Mouse (Mus musculus) limb, embryonic 11.5 days (tissue): Measurements from ENCODE around the gene Lefty1. TPM values are rescaled to one million over a fixed set of nuclear protein-coding genes. Genes with fewer than 3 reads are reported as not detected.

ENCODE experiments used
- ATAC-seq: fragments of 200-750 bp; cut with Nextera tagmentation; 2 replicates; pipeline ENCODE4 v1.8.0; 2017; ENCODE audit warnings: low read depth; ENCODE audit not compliant: insufficient number of reproducible peaks, low FRiP score, low TSS enrichment
- DNase-seq: peaks from one replicate; pipeline ENCODE4 v3.0.0-alpha.2; 2015; ENCODE audit warnings: low spot score
- H3K27ac ChIP-seq: fragments of 300-500 bp; sonication (generic); replicated peaks from 2 replicates; pipeline ENCODE4 v1.5.1; 2014; ENCODE audit warnings: low read depth, mild to moderate bottlenecking, low read length
- H3K27me3 ChIP-seq: fragments of 300-500 bp; sonication (generic); 2 replicates; pipeline ENCODE4 v1.6.1; 2014; ENCODE audit warnings: mild to moderate bottlenecking, low read length, mixed read lengths; ENCODE audit not compliant: control insufficient read depth, insufficient read depth
- H3K36me3 ChIP-seq: fragments of 300-500 bp; sonication (generic); 2 replicates; pipeline ENCODE4 v1.6.1; 2014; ENCODE audit warnings: mild to moderate bottlenecking, low read length, moderate library complexity, mixed read lengths; ENCODE audit not compliant: control insufficient read depth, insufficient read depth
- H3K4me1 ChIP-seq: fragments of 300-500 bp; sonication (generic); 2 replicates; pipeline ENCODE4 v1.6.1; 2014; ENCODE audit warnings: low read length, mixed read lengths; ENCODE audit not compliant: control insufficient read depth, insufficient read depth
- H3K4me2 ChIP-seq: fragments of 300-500 bp; sonication (generic); 2 replicates; pipeline ENCODE4 v1.6.1; 2014; ENCODE audit warnings: low read depth, mild to moderate bottlenecking, moderate library complexity; ENCODE audit not compliant: severe bottlenecking
- H3K4me3 ChIP-seq: fragments of 300-500 bp; sonication (generic); 2 replicates; pipeline ENCODE4 v1.5.1; 2014; ENCODE audit warnings: low read depth, low read length
- H3K9ac ChIP-seq: fragments of 300-500 bp; sonication (generic); 2 replicates; pipeline ENCODE4 v1.6.1; 2014; ENCODE audit warnings: mild to moderate bottlenecking, low read length
- H3K9me3 ChIP-seq: fragments of 300-500 bp; sonication (generic); 2 replicates; pipeline ENCODE4 v1.6.1; 2016; ENCODE audit warnings: low read length; ENCODE audit not compliant: control insufficient read depth
- WGBS: fragments of 180-500 bp; shearing (Covaris S2); extraction: QIAGEN DNeasy Blood & Tissue Kit; methylation state at CpG from one replicate; pipeline ENCODE4 v1.1.7; 2014; 5-methylcytosine and 5-hydroxymethylcytosine counted together
- polyA plus RNA-seq: library from polyadenylated mRNA; unstranded; fragments of >200 nt; fragmentation: Nextera tagmentation; extraction: Ambion mirVana; gene quantifications from 2 replicates; pipeline ENCODE4 v1.2.1, GENCODE M21; 2014

The Lefty1 gene
- polyA plus RNA-seq, 1 experiment from 2014 or later: 0.12 TPM

DNA sequence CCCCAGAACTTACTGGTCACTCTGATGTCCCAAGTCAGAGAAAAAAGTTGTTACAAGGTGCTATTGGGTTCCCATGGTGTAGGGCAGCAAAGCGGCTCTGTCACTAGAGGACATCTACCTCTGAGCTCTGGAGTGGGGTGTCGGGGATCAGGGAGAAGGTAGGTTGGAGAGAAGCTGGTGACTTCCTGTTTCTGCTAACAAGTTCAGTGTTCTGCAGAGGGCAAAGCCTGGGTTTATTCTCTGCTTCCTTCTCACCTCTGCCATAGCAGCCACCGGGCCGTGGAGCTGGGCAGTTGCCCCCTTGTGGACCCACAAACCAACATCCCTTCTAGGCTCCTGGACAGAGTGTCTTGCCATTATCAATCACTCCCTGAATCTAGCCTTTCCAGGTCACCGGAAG is 22.0 kb upstream of the Lefty1 start:
- Histone ChIP-seq H3K9me3 (no peaks in the 10 kb centered on the region), H3K4me1 (peaks cover 6% of the 10 kb centered on the region), H3K36me3 (peaks cover 2% of the 10 kb centered on the region; the same call in 1 of the 2 replicates), H3K27me3 (no peaks in the 10 kb centered on the region), H3K4me2 (no peak overlapping the region), H3K27ac (no peak overlapping the region), H3K4me3 (no peak overlapping the region), H3K9ac (no peak overlapping the region)
- DNase-seq (no peak), ATAC-seq (no peak)
- WGBS: 90% methylated on average over 5 of the region's 5 CpGs

DNA sequence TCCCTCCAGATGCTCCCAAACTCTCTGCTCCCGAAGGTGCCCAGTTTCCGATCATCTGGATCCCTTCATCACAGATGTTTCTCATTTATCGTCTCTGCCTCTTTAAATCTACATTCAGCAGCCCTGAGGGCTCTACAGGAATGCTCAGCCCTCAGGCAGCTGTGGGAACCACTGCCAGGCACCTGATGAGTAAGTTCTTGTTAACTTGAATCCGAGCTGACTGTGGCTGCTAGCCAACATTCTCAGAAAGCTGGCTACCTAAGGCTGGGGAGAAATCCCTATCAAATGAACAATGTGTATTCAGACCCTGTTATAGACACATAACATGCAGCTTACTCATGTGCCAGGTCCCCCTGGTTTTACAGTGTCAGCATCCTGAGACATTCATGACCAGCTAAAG is 21.0 kb upstream of the Lefty1 start:
- DNase-seq: peak; percentile 64

DNA sequence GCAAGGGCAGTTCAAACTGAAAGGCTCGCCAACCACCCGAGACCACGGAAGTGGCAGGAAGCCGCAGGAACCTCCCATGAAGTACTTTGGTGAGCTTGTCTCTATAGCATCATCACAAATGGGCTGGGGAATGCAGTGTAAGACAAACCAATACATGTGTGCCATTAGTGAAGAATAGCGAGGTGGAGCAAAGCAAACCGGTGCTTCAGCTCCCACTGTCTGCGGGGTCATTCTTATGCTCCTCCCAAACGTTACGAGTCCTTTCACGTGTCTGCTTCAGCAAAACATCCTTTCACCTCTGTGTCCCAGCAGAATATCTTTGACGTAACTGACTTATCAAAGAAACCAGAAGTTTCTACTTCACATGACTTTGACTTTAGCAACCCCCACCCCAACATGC is 18.4 kb upstream of the Lefty1 start:
- 93% methylated on average over 11 of the region's 11 CpGs for WGBS

More for the DNA sequence above, 21.0 kb upstream of the Lefty1 start:
- no peak overlapping the region for H3K4me3 ChIP-seq
- H3K36me3 ChIP-seq: no peaks in the 10 kb centered on the region
- peaks cover 6% of the 10 kb centered on the region for H3K4me1 ChIP-seq
- H3K9me3 ChIP-seq: no peaks in the 10 kb centered on the region
- H3K9ac ChIP-seq: no peak overlapping the region
- no peak overlapping the region for H3K4me2 ChIP-seq
- peak; percentile 49; the same call in 1 of the 2 replicates for ATAC-seq
- WGBS: 13% methylated on average over 4 of the region's 4 CpGs
- H3K27me3 ChIP-seq: no peaks in the 10 kb centered on the region
- H3K27ac ChIP-seq: no peak overlapping the region

DNA sequence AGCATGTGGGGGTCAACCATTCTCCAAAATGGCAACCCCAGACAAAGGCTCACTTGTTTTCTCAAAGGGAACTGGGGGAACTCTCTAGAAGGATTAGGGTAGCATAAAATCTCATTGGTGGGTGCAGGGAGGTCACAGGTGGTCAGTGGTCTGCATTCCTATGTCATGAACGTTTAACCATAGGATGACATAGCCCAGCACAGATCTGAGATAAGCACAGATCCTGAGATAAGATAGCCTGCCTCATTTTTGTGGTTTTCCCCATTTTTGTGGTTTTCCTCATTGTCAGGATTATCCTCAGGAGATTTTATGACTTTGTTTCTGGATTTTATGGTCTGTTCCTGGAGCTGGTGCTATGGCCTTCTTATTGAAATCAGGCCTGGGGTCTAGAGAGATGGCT is 17.8 kb upstream of the Lefty1 start:
- 41% methylated on average over 1 of the region's 1 CpGs for WGBS
- no peak overlapping the region for H3K4me2 ChIP-seq
- no peak for DNase-seq
- no peak overlapping the region for H3K9ac ChIP-seq
- H3K4me1 ChIP-seq: peaks cover 3% of the 10 kb centered on the region; the same call in 1 of the 2 replicates
- H3K36me3 ChIP-seq: no peaks in the 10 kb centered on the region
- H3K9me3 ChIP-seq: no peaks in the 10 kb centered on the region
- no peak overlapping the region for H3K4me3 ChIP-seq
- no peak overlapping the region for H3K27ac ChIP-seq
- no peaks in the 10 kb centered on the region for H3K27me3 ChIP-seq
- no peak for ATAC-seq

More for the DNA sequence above, 18.4 kb upstream of the Lefty1 start:
- Histone ChIP-seq H3K4me3 (no peak overlapping the region), H3K36me3 (no peaks in the 10 kb centered on the region), H3K4me1 (peaks cover 5% of the 10 kb centered on the region), H3K4me2 (no peak overlapping the region), H3K9ac (no peak overlapping the region), H3K27ac (no peak overlapping the region), H3K27me3 (no peaks in the 10 kb centered on the region), H3K9me3 (no peaks in the 10 kb centered on the region)
- no peak for DNase-seq
- no peak for ATAC-seq

DNA sequence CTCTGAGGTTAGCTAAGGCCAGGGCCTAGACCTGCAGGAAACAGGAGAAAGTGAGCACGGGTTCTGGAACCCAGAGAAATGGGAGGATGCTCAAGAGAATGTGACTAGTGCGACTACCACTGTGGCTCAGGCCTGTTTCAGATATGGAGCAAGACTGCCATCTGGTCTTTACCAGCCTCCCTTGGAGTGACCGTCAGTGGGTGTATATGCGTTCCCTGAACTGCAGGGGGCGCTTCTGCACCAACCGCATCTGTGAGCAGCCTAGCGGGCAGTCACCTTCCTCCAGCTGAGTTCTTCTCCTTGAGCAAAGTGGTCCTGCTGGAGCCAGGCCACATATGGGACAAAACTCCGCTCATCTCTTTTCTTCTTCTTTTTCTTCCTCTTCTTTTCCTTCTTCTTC is 15.1 kb upstream of the Lefty1 start:
- H3K4me1 ChIP-seq: no peaks in the 10 kb centered on the region
- H3K27ac ChIP-seq: no peak overlapping the region
- H3K9ac ChIP-seq: no peak overlapping the region
- H3K27me3 ChIP-seq: no peaks in the 10 kb centered on the region
- DNase-seq (peak; percentile 62), ATAC-seq (no peak)
- no peak overlapping the region for H3K4me2 ChIP-seq
- no peaks in the 10 kb centered on the region for H3K36me3 ChIP-seq
- H3K9me3 ChIP-seq: no peaks in the 10 kb centered on the region
- no peak overlapping the region for H3K4me3 ChIP-seq
- WGBS: 35% methylated on average over 8 of the region's 8 CpGs

DNA sequence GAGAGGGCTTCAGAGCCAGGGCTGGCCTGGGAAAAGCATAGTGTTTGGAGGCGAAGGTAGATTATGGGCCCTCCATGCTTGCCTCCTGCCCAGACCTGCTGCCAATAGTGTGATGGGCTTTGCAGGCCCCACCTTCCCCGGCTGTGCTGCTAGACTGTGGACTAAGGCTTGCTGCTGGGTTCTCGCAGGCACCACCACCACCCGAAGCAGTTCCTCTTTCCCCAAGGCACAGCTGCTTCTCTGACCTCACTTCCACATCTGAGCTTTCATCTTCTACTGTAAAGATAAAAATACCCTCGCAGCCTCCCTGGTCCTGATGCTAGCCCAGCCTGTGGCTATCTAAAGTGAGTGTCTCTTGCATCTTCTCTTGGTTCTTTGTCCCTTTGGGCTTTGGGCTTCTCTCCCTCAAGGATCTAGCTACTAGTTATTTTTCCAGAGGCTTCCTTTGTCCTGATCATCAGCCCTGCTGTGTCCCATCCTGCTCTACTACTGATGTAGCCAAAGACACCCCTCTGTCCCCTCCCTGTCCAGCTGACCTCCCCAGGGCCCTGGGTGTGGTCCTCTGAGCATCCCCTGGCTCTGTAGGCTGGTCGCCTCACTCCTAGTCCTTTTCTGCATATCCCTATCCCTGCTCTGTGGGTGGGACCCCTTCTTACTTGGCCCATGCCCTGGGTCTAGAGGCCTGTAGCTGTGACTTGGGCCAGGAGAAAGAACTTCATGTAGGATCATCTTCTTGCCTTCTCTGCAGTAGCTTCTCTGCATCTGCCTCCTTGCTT is 12.4 kb upstream of the Lefty1 start:
- DNase-seq (no peak), ATAC-seq (no peak)
- Histone ChIP-seq H3K27ac (no peak overlapping the region), H3K36me3 (no peaks in the 10 kb centered on the region), H3K4me3 (no peak overlapping the region), H3K9ac (no peak overlapping the region), H3K27me3 (no peaks in the 10 kb centered on the region), H3K9me3 (no peaks in the 10 kb centered on the region), H3K4me1 (no peaks in the 10 kb centered on the region), H3K4me2 (no peak overlapping the region)
- WGBS: 61% methylated on average over 6 of the region's 6 CpGs

DNA sequence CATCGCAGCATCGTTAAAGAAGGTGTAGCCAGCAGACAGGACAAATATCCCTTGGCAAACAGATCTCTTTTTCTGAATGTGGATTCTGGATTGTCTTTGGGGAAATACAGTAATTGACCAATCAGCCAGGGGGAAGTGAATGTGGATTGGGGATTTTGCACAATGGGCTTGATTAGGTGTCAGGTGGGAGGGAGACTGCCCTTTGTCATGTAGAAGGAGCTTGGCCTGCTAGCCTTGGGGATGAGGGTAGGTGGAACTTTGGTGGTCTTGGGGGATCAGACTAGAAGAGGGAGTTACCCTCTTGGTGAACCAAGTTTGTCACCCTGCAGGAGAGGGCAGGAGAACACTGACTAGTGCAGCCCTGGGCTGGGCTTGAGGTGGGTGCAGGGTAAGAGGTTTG is 10.1 kb upstream of the Lefty1 start:
- no peak overlapping the region for H3K27ac ChIP-seq
- no peaks in the 10 kb centered on the region for H3K9me3 ChIP-seq
- WGBS: 33% methylated on average over 2 of the region's 2 CpGs
- DNase-seq: no peak
- ATAC-seq: no peak
- no peaks in the 10 kb centered on the region for H3K27me3 ChIP-seq
- no peaks in the 10 kb centered on the region for H3K36me3 ChIP-seq
- no peaks in the 10 kb centered on the region for H3K4me1 ChIP-seq
- H3K4me2 ChIP-seq: no peak overlapping the region
- no peak overlapping the region for H3K4me3 ChIP-seq
- no peak overlapping the region for H3K9ac ChIP-seq

DNA sequence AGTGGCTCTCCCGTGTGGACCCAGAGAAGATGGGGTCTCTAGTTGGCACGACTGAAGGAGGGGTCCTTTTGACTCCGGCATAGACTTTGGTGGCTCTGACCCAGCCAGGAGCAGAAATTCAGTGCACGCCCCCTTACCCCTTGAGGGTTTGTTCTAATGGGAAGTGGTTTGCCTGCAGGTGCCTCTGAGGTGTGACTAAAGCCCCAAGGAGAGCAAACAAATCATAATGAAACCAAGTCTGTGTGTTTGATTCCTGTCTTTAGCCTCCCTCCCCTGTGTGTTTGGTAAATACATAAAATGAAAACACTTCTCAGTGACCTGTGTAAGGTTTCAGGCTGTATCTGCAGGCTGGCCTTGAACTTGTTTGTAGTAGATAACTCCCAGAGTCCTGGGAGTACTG is 8.5 kb upstream of the Lefty1 start:
- ATAC-seq (no peak), DNase-seq (no peak)
- Histone ChIP-seq H3K4me1 (no peaks in the 10 kb centered on the region), H3K4me2 (no peak overlapping the region), H3K9me3 (no peaks in the 10 kb centered on the region), H3K4me3 (no peak overlapping the region), H3K27ac (no peak overlapping the region), H3K9ac (no peak overlapping the region), H3K27me3 (no peaks in the 10 kb centered on the region), H3K36me3 (no peaks in the 10 kb centered on the region)
- WGBS: 72% methylated on average over 4 of the region's 4 CpGs

DNA sequence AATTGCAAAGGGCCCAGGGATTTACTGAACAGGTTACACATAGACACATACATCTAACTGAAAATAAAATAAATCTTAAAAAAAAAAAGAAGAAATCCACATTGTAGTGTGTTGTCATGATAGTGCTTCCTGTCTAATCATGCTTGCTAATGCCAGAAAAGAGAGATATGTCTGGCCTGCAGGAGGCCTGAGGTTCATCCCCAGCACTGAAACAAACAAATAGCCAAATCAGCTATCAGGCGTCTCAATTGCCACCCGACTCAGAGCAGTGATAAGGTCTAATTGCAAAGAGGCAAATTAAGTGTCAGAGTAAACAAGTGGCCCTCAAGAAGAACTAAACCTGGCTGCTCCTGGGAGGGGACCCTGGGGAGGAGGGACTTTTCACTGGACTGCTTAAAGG is 5.2 kb upstream of the Lefty1 start:
- no peak overlapping the region for H3K4me3 ChIP-seq
- no peak overlapping the region for H3K27ac ChIP-seq
- no peaks in the 10 kb centered on the region for H3K36me3 ChIP-seq
- peaks cover 16% of the 10 kb centered on the region for H3K27me3 ChIP-seq
- no peak for ATAC-seq
- H3K9me3 ChIP-seq: no peaks in the 10 kb centered on the region
- DNase-seq: no peak
- no peaks in the 10 kb centered on the region for H3K4me1 ChIP-seq
- WGBS: 26% methylated on average over 2 of the region's 2 CpGs
- H3K4me2 ChIP-seq: no peak overlapping the region
- H3K9ac ChIP-seq: no peak overlapping the region
